Mouse (Mus musculus): ENCODE measurements around the gene Tnf.

Tnf gene

DNA sequence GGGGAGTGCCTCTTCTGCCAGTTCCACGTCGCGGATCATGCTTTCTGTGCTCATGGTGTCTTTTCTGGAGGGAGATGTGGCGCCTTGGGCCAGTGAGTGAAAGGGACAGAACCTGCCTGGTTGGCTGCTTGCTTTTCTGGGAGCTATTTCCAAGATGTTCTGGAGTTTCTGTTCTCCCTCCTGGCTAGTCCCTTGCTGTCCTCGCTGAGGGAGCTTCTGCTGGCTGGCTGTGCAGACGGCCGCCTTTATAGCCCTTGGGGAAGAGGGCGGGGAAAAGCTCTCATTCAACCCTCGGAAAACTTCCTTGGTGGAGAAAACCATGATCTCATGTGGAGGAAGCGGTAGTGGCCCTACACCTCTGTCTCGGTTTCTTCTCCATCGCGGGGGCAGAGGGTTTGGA lies at the start of gene Tnf:
Tnf (minus strand) TSS at position 221 of the 400 bp plus-strand sequence.
- no peak for DNase-seq (ENCODE audit: low read depth, low spot score)

DNA sequence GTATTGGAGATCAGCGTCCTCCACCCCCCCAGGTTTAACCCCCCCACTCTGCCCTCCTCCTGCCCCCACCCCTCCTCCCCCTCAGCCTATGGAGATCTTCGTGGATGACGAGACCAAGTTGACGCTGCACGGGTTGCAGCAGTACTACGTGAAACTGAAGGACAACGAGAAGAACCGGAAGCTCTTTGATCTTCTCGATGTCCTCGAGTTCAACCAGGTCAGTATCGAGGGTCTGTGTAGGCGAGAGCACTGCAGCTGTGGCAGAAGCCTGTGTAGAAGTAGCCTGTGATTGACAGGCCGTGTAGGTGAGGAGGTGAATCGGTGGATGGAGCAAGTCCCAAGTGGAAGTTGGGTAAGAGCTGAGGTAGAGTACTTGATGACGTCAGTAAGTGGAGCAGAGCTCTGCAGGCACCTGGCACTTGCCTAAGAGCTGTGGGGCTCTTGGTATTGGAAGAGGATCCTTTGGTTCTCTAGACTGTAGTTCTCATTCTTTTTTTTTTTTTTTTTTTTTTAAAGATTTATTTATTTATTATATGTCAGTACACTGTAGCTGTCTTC lies 49.4 kb upstream of the Tnf start:
- DNase-seq (ENCODE audit: low read depth, low spot score), result no peak

DNA sequence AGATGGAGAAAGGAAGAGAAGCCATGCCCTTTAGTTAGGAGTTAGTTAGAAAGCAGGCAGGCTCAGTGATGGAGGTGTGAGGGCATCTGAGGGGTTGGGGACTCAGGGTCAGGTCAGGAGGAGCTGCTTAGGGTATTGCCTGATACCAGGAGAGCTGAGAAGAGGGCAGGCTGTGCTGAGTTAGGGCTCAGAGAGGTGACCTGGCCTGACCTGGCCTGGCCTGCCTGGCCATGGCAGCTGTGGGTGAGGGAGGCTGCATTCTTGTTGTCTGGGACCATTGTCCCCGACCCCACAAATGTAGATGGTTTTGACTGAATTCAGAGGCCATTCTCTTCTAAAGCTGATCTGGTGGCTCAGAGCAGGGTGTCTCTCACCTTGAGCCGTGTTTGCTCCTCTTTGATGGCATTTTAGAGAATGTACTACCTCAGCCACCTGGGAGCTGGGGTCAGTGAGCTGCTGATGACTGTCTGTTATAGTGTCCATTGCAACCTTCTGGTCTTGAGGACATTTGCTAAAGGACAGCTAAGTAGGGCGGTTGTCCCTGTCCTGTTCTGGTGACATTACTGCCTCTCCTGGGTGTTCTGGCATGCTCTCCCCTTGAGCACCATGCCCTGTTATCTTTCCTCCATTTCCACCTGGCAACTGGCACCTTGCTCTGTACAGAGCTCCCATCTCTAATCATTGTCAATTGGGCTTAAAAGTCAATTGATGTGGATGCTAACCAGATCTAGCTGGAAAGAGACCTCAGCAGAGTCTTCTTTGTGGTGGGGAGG lies 48.7 kb upstream of the Tnf start:
- no peak for DNase-seq (ENCODE audit: low read depth, low spot score)

DNA sequence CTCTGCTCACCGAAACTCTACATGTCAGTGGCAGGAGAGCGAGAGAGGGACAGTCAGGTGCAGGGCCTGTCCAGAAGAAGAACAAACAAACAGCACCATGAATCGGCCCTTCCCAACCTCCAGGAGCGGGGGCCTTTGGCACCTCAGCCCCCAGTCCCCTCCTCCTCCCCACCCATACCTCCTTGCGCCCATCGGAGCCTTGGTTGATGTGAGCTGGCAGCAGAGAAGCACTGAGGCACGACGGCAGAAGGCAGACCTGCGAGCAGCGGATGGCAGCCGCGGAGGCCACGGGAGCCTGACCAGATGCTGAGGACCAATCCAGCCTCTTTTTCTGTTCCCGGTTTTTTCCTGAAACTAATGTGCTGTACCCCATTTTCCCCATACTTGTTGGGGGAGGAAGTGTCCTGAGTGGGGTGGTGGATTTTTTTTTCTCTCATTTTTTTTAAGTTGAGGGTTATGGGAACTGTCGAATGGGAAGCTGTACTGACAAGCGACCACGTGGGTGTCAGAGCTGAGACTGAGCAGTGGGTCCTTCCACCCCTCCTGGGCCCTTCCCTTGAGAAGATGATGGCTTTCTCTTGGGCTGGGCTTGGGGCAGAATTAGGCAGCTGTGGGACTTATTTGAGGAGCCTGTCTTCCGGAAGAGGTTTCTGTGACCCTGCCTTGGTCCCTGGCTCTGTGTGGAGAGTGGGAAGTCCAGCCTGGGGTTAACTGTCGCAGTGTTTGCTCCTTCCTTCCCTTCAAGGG lies 47.8 kb upstream of the Tnf start:
- no peak for DNase-seq (ENCODE audit: low read depth, low spot score)

DNA sequence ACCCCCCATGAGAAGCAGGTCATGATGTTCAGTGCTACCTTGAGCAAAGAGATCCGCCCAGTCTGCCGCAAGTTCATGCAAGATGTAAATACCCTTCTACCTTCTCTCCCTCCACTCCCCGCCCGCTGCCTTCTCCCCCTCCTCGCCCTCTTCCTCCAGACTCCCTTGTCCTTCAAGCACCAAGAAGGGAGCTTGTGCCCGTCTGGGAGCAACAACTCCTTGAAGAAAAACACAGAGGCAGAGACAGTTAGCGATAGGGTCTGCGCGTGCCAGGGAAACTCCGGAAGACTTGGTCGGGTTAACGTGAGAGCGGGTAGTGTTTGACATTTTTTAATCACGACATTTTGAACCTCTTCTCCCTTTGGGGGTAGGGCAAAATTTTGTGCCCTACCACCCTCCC lies 47.2 kb upstream of the Tnf start:
- DNase-seq (ENCODE audit: low read depth, low spot score), result no peak

DNA sequence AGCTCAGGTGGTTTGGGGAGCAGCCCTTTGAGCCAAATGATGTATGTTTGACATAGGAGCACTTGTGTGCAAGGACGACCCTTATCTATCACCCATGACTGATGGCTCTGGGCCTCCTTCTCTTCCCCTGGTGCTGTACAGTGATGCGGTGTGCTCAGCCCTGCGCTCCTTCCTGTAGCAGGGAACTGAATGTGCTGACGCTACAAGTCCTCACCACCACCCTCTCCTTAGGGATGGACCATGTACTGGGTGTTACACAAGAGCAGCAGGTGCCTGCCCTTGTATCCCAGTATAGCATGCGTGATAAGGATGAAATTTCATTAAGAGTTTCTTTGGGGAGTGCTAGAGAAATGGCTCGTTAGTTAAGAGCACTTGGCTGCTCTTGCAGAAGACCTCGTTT lies 45.3 kb upstream of the Tnf start:
- no peak for DNase-seq (ENCODE audit: low read depth, low spot score)

DNA sequence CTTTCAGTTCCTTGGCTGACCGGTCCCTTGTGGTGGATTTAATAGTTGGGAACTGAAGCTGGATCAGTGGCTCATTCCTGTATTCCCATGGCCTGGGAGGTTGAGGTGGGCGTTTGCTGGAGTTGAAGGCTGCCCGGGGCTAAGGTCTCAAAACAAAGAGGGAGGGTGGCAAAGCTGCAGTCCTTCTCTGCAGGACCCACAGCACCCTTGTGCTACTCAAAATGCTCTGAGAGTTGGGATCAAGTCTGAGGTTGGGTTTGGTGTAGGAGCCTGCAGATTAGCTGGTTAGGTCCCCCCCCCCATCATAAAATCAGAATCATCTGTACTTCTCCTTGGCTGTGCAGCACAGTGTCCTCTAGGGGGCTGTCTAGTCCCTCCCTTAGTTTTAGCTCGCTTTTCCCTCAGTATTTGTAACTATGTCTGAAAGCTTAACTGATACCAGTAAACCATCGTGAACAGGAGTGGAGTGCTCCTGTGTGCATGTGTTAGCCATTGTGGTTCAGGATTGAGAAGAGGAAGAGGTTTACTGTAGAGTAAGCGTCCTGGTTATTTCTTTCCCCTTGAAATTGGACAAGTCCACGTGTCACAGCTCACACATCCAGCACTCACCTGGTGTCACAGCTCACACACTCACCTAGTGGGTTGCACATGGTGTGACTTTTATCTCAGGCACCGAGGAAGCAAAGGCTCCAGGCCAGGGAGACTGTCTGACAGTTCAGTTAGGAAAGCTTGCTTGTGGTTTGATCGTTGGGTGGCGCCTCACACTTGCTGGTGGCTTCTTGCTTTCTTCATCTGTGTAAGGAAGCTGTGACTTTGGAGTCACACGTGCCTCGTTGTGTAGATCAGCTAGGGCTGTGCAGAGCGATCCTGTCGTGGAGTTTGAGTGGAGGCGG lies 44.2 kb upstream of the Tnf start:
- no peak for DNase-seq (ENCODE audit: low read depth, low spot score)

DNA sequence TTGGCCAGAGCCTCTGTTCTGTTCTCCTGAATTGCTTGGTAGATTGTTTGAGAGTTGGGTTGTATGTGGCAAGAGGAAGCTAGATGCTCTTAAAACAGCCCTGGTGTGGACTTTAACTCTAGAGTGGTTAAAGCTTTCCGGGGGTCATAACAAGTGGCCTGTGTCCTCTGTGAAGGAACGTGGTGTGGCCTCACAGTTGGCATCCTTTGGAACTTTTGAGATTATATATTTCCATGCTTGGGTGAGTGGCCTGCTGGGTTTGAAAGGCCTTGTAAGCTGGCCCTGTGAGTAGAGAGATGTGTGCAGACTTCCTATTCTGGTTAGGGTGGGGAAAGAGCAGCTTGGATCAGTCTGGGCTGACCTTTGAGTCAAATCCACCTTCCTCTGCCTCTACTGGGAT lies 43.2 kb upstream of the Tnf start:
- DNase-seq (ENCODE audit: low read depth, low spot score), result no peak

DNA sequence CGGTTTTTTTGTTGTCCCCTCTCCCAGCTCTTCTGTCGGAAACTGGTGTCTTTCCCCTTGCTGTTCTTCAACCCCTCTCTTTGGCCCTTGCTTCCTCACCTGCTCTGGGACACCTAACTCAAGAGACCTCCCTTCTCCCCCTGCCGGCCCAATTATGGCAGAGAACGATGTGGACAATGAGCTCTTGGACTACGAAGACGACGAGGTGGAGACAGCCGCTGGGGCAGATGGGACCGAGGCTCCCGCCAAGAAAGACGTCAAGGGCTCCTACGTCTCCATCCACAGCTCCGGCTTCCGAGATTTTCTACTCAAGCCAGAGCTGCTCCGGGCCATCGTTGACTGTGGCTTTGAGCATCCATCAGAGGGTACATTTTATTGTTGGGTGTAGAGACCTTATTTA lies 41.3 kb upstream of the Tnf start:
- DNase-seq (ENCODE audit: low read depth, low spot score), result no peak

DNA sequence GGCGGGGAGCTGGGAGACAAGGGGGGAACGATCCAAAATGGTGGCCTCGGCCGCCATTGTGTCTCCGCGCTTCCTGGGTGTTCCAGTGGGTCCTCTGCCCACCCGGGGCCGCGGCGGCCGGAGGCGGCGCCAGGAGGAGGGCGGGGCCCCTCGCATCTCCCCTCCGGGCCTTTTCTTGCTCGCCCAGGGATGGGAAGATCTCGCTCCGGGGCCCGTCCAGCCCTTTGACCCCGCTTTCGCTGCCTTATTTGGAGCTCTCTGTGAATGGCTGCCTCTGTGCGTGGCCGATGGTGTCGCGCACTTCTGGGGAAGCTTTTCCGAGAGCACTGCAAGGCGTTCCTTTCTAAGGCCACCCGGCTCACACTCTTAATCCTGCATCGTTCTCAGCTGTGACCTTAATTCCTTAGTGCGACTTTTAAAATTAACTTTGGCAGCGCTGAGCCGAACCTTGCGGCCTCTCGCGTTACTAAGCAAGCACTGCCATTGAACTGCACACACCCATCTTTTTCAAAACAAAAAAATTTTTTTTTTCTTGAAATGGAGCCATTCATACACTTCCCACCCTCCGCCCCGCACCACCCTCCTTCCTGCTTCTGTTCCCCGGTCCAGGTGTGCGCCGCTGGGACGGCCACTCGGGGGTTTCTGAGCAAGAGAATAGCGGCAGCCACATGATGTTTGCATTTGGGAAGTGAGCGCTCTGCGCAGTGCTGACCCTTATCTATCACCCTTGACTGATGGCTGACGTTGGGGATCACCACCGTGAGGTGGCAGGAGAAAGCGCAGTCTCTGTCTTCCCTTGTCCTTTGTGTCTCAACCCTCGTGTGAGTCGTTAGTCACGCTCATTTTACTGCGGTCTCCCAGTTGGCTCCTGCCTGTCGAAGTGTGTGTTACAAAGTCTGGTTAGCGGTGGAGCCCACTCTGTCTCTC lies 40.5 kb upstream of the Tnf start:
- peak; percentile 51 for DNase-seq (ENCODE audit: low read depth, low spot score)

DNA sequence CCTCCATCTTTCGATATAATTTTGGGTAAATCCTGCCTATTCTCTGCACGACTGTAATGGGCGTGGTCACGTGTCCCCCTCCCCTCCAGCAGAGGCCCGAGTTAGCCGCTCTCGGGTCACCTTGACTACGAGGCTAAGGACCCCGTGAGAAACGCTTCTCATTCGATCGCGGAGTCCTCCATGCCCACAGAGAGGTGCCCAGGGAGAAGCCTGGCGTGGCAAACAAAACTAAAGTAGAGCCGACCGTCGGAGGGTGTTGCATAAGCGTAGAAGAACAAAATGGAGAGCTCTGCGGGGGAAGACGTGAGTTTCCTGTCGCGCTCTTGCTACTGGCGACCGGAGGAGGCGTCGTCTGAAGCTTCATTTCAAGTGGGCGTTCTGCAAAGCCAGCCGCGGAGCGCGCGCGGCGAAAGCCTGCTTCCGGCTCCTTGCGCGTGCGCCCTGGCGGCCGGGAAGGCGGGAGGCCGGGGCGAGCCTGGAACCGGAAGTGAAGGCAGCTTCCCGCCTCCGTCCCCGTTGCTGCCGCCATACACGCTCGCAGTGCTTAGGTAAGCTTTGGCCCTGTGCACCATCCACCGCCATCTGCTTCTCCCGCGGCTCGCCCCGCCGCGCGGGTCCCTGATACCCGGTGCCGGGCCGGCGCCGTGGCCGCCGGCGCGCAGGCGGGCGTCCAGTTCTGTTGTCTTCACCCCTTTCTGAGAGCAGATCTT lies 39.7 kb upstream of the Tnf start, which contains the start of gene Ddx39b:
Ddx39b (plus strand) TSS at position 442 of the 710 bp plus-strand sequence.
- peak; percentile 92 for DNase-seq (ENCODE audit: low read depth, low spot score)

DNA sequence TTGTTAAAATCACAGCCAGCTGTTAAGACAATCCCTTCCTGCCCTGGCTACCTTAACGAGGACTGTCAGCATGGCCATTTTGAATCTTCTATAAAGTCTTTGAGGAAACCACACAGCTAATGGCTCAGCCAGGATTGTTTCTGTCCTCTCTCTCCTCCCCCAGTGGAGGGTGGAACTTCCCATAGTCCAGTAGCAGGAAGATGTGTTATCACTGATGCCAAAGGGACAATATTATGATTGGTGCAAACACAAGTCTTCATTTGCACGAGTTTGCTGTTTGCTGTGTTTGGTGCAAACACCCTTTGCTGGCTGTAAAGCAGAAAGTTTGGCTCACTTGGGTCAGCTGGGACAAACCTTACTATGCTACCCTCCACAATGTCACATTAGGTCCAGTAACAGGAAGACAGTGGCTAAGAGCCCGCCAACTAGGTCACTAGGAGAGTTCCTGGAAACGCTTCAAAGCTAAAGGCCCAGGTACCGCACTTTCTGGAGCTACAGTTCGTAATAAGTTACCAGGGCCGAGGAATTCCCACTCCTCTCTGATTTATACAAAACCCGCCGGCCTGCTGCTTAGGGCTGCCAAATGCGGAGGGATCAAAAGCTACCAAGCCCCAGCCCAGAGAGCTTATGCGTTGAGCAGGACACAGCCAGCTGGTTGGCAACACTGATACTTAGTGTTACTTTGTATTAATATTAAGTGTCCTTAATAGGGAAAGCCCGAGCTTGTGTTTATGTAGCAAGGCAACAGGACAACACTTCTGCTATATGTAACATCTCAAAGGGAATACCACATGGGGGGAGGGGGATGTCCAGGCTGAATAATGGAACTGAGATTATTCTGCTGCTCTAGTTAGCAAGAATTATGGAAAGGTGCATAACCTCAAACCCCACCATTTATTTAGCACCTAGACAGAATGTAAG lies 38.8 kb upstream of the Tnf start:
- DNase-seq (ENCODE audit: low read depth, low spot score), result no peak

DNA sequence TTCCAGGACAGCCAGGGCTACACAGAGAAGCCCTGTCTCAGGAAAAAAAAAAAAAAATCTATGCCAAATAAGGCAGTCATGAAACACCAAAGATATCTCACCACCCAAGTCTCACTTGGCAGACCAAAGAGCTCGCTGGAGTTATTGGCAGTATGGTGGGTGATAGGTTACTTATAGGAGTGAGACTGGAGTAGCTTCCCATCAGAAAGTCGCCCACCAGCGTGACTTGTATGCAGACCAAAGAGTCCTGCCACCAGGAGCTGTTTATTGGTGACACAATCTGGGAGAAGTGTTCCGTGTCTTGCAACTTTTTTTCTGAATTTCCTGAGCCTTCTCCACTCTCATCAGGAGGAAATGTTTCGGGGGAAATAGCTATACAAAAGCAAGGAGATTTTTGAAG lies 37.9 kb upstream of the Tnf start:
- no peak for DNase-seq (ENCODE audit: low read depth, low spot score)

DNA sequence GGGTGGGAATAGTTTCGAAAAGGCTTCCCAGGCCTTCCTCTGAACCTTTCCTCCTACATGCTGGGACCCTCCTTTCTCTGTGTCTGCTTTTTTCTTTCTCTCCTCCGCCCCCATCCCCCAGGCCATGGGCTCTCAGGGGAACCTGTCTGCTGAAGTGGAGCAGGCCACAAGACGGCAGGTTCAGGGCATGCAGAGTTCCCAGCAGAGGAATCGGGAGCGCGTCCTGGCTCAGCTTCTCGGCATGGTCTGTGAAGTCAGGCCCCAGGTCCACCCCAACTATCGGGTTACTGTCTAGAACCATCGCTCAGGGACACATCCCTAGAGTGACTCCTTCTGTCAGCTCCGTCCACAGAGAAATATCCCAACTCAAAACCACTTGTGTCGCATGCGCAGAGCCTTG lies 35.7 kb upstream of the Tnf start:
- no peak for DNase-seq (ENCODE audit: low read depth, low spot score)

DNA sequence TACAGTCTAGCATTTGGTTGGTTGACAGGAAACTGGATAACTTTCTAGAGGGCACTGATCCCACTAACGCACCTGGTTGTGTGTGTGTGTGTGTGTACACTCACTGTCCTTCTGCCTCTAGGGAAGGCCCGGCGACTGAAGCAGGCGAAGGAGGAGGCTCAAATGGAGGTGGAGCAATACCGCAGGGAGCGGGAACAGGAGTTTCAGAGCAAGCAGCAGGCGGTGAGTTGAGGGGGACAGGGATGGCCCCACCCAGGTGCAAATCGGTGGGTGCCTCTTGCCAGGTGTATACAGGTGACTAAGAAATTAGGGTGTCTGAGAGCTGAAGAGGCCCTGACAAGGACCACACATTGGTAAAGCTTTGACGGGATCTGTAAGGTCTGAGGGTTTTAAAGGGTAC lies 35.2 kb upstream of the Tnf start:
- DNase-seq (ENCODE audit: low read depth, low spot score), result no peak

DNA sequence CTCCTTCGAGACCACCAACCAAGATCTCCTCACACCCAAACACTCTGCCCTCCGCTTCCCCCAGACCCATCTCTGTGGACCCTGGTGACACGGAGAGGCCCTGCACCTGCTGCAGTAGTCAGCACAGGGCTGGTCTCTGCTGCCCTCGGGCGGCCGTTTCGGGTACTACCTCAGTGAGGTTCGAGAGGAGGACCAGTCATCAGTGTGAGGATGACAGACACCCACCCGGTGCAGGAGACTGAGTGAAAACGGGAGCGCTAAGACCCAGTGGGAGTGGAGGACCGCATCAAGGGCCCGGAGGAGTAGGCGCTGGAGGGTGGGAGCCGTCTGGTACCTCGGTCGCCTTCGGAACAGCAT lies 34.6 kb upstream of the Tnf start:
- DNase-seq (ENCODE audit: low read depth, low spot score), result peak; percentile 88

DNA sequence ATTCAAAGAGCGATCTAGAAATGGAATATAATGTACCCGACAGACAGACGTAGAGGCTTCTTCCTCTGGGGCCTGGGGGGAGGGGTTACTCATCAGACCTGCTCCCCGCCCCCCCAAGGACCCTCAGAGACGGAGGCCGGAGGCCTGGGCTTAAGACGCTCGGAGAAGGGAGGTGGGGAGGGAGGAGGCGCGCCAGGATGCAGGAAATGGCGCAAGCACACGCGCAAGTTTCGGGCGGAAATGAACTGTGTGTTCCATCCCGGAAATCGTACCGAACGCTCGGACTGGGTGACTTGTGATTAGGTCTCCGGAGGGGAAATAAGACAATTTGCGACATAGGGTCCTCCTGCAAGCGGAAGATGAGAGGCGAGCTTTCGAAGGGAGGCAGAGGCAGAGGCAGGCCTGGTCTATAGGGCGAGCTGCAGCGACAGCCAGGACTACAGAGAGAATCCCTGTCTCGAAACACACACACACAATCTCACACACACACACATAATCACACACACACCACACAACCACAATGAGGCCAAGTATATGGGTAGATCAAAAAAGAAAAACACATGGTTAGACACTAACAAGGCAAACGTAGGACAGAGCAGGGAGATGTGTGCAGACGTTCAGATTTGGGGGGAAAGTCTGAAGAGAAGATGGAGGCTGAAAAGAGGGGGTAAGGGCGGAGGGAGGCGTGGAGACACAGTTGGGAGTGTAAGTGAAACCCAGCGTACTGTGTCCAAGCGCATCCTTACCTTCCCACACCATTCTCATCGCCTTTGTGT lies 34.0 kb upstream of the Tnf start, which contains the start of gene Nfkbil1:
Nfkbil1 (minus strand) TSS at position 179 of the 776 bp plus-strand sequence.
- DNase-seq (ENCODE audit: low read depth, low spot score), result peak; percentile 93

DNA sequence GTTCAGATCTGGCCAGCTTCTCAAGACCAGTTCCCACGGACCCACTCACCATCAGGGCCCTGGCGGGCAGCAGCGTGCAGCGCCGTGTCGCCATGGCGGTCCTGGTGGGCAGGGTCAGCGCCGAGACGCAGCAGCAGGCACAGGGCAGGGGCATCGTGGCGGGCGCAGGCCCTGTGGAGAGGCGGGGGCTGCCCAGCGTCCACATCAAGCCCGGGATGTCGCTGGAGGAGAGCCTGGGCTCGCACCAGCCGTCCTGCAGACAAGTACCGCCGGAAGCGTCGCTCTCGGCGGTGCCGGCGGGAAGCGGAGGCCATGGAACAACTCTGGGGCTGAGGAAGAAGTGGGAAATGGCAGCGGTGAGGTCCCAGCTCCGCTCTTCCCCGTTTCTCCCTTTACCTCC lies 33.1 kb upstream of the Tnf start:
- DNase-seq (ENCODE audit: low read depth, low spot score), result no peak
